Mouse (Mus musculus): ENCODE results near the gene Snx33.
A peak's percentile ranks its signal among the peaks of the same experiment; 100 is the strongest.
"Not testable (repeated sequence)": the region's sequence is repeated elsewhere in the genome, so short reads cannot be mapped to it uniquely, and the experiment has no call there.

The Snx33 gene

GRCm38 (mm10) chr9:56925291-56926024, 2.7 kb downstream of the Snx33 start:
- DNase-seq (ENCODE audit: inconsistent ontology term), result no peak

- DNase-seq (ENCODE audit: inconsistent ontology term), result peak; percentile 95
These were observed 3.5 kb downstream of the Snx33 start for GRCm38 (mm10) chr9:56924651-56925027.

GRCm38 (mm10) chr9:56923841-56924650, 4.1 kb downstream of the Snx33 start:
- no peak for DNase-seq (ENCODE audit: inconsistent ontology term)

- DNase-seq (ENCODE audit: inconsistent ontology term), result no peak
These were observed 5.4 kb downstream of the Snx33 start for GRCm38 (mm10) chr9:56922746-56923145.

GRCm38 (mm10) chr9:56918466-56918865, 9.7 kb downstream of the Snx33 start:
- no peak for DNase-seq (ENCODE audit: inconsistent ontology term)

- DNase-seq (ENCODE audit: inconsistent ontology term), result no peak
These were observed 11.0 kb downstream of the Snx33 start for GRCm38 (mm10) chr9:56917131-56917530.

GRCm38 (mm10) chr9:56915695-56916410, 12.3 kb downstream of the Snx33 start:
- no peak for DNase-seq (ENCODE audit: inconsistent ontology term)

- DNase-seq (ENCODE audit: inconsistent ontology term), result no peak
These were observed 13.1 kb downstream of the Snx33 start for GRCm38 (mm10) chr9:56915116-56915515.

- DNase-seq (ENCODE audit: inconsistent ontology term), result no peak
These were observed 14.2 kb downstream of the Snx33 start for GRCm38 (mm10) chr9:56913991-56914390.

- DNase-seq (ENCODE audit: inconsistent ontology term), result no peak
These were observed 17.2 kb downstream of the Snx33 start for GRCm38 (mm10) chr9:56911017-56911416.

- DNase-seq (ENCODE audit: inconsistent ontology term), result not testable (repeated sequence)
These were observed 18.2 kb downstream of the Snx33 start for GRCm38 (mm10) chr9:56909991-56910390.

- DNase-seq (ENCODE audit: inconsistent ontology term), result peak; percentile 74
These were observed 20.6 kb downstream of the Snx33 start for GRCm38 (mm10) chr9:56907549-56907948.

- no peak for DNase-seq (ENCODE audit: inconsistent ontology term)
These were observed 24.5 kb downstream of the Snx33 start for GRCm38 (mm10) chr9:56903662-56904061.

GRCm38 (mm10) chr9:56901187-56901586, 27.0 kb downstream of the Snx33 start:
- no peak for DNase-seq (ENCODE audit: inconsistent ontology term)

- DNase-seq (ENCODE audit: inconsistent ontology term), result no peak
These were observed 27.6 kb downstream of the Snx33 start for GRCm38 (mm10) chr9:56900571-56900970.

GRCm38 (mm10) chr9:56900060-56900459, 28.1 kb downstream of the Snx33 start:
- no peak for DNase-seq (ENCODE audit: inconsistent ontology term)

GRCm38 (mm10) chr9:56899409-56899808, 28.8 kb downstream of the Snx33 start:
- no peak for DNase-seq (ENCODE audit: inconsistent ontology term)

- no peak for DNase-seq (ENCODE audit: inconsistent ontology term)
These were observed 31.4 kb downstream of the Snx33 start for GRCm38 (mm10) chr9:56896779-56897178.

GRCm38 (mm10) chr9:56894006-56894405, 34.2 kb downstream of the Snx33 start:
- DNase-seq (ENCODE audit: inconsistent ontology term), result peak; percentile 74

GRCm38 (mm10) chr9:56893313-56893712, 34.9 kb downstream of the Snx33 start:
- no peak for DNase-seq (ENCODE audit: inconsistent ontology term)

GRCm38 (mm10) chr9:56892111-56892510, 36.1 kb downstream of the Snx33 start:
- no peak for DNase-seq (ENCODE audit: inconsistent ontology term)

- peak; percentile 73 for DNase-seq (ENCODE audit: inconsistent ontology term)
These were observed 36.6 kb downstream of the Snx33 start for GRCm38 (mm10) chr9:56891517-56892011.
